Mouse (Mus musculus): ENCODE measurements at regions not wholly inside any gene's neighbourhood (a gene's known extent, or its start where the extent isn't known, plus 50 kb on each side); places are given as distances from the start of the nearest gene placed in this dataset.

DNA sequence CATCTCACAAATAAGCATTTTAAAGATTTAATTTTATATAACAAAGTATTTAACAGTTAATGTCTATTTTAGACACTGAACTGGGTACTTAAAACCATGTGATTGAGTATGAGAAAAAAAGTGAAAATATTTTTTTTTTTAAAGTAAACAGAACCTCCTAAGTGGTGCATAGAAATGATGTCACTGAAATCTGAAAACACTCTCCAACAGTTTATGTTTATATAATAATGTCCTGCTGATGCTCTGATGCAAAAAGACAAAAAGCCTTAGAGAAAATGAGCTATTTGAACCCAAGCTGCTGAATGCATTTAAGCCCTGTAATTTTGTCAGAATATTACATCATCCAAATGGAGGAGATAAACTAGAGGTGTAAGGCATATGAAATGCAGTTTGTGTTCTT, 3447.1 kb downstream of the 9330182O14Rik start:
- no peak for TF ChIP-seq CHD2 (IDR thresholded peaks at IDR 0.05; ENCODE audit: low read depth, low read length)
- no peak for TF ChIP-seq ZC3H11A (IDR thresholded peaks at IDR 0.05; ENCODE audit: borderline replicate concordance, low read depth, low read length)
- no peak for TF ChIP-seq HCFC1 (IDR thresholded peaks at IDR 0.05; ENCODE audit: borderline replicate concordance, insufficient read depth, low read length)

All from ES-E14 (cell line).